Mouse (Mus musculus) hindbrain, embryonic 11.5 days (tissue): ENCODE measurements around the gene Zpr1. TPM values are rescaled to one million over a fixed set of nuclear protein-coding genes. Genes with fewer than 3 reads are reported as not detected.
A peak's percentile ranks its signal among the peaks of the same experiment; 100 is the strongest.

Source experiments
- ATAC-seq: fragments of 200-750 bp; cut with Nextera tagmentation; 2 replicates; pipeline ENCODE4 v1.8.0; 2017; ENCODE audit warnings: mild to moderate bottlenecking, moderate TSS enrichment, moderate library complexity; ENCODE audit not compliant: low FRiP score
- DNase-seq: peaks from one replicate; pipeline ENCODE4 v3.0.0-alpha.2; 2015; ENCODE audit warnings: low spot score
- H3K27ac ChIP-seq: fragments of 300-500 bp; sonication (generic); 2 replicates; pipeline ENCODE4 v1.5.1; 2014; ENCODE audit warnings: mild to moderate bottlenecking, low read depth, low read length
- H3K27me3 ChIP-seq: fragments of 300-500 bp; sonication (generic); 2 replicates; pipeline ENCODE4 v1.6.1; 2014; ENCODE audit warnings: mild to moderate bottlenecking, low read length, moderate library complexity, mixed read lengths; ENCODE audit not compliant: control insufficient read depth, insufficient read depth
- H3K36me3 ChIP-seq: fragments of 300-500 bp; sonication (generic); 2 replicates; pipeline ENCODE4 v1.6.1; 2014; ENCODE audit warnings: mild to moderate bottlenecking, low read length, moderate library complexity, mixed read lengths; ENCODE audit not compliant: control insufficient read depth, insufficient read depth
- H3K4me1 ChIP-seq: fragments of 300-500 bp; sonication (generic); replicated peaks from 2 replicates; pipeline ENCODE4 v1.6.1; 2014; ENCODE audit warnings: low read length, mixed read lengths; ENCODE audit not compliant: control insufficient read depth, insufficient read depth
- H3K4me2 ChIP-seq: fragments of 300-500 bp; sonication (generic); replicated peaks from 2 replicates; pipeline ENCODE4 v1.6.1; 2014; ENCODE audit warnings: mild to moderate bottlenecking, low read depth, low read length
- H3K4me3 ChIP-seq: fragments of 300-500 bp; sonication (generic); 2 replicates; pipeline ENCODE4 v1.5.1; 2014; ENCODE audit warnings: low read depth, low read length
- H3K9ac ChIP-seq: fragments of 300-500 bp; sonication (generic); 2 replicates; pipeline ENCODE4 v1.6.1; 2014; ENCODE audit warnings: low read depth, low read length
- H3K9me3 ChIP-seq: fragments of 300-500 bp; sonication (generic); 2 replicates; pipeline ENCODE4 v1.6.1; 2016; ENCODE audit warnings: low read length; ENCODE audit not compliant: control insufficient read depth
- WGBS: fragments of 180-500 bp; shearing (Covaris S2); extraction: QIAGEN DNeasy Blood & Tissue Kit; methylation state at CpG from one replicate; pipeline ENCODE4 v1.1.7; 2014; 5-methylcytosine and 5-hydroxymethylcytosine counted together
- polyA plus RNA-seq: library from polyadenylated mRNA; unstranded; fragments of >200 nt; fragmentation: Nextera tagmentation; extraction: Ambion mirVana; gene quantifications from 2 replicates; pipeline ENCODE4 v1.2.1, GENCODE M21; 2014

The Zpr1 gene
- polyA plus RNA-seq, 1 experiment from 2014 or later = 65.7 TPM

GRCm38 (mm10) chr9:46274494-46274893 lies 1.6 kb downstream of the Zpr1 start:
- Histone ChIP-seq H3K4me1 (0 out of 2 replicates have a peak, but pooled peaks cover 2% of the 10 kb centered on the region), H3K4me3 (no peak overlapping the region), H3K9me3 (no peaks in the 10 kb centered on the region), H3K27ac (no peak overlapping the region), H3K9ac (no peak overlapping the region), H3K36me3 (0 out of 2 replicates have a peak, but pooled peaks cover 6% of the 10 kb centered on the region), H3K27me3 (peaks cover 10% of the 10 kb centered on the region), H3K4me2 (no peak overlapping the region)
- no peak for ATAC-seq
- 94% methylated on average over 9 of the region's 9 CpGs for WGBS
- no peak for DNase-seq

GRCm38 (mm10) chr9:46282631-46283436 lies 10.0 kb downstream of the Zpr1 start, which contains the start of gene Bud13:
TSS of gene Bud13 (plus strand) at chr9:46283008.
- Histone ChIP-seq H3K4me2 (peak within 1 kb of the TSS; percentile 62), H3K27ac (peak within 1 kb of the TSS; percentile 72), H3K9ac (peak within 1 kb of the TSS; percentile 91), H3K36me3 (0 out of 2 replicates have a peak, but pooled peaks cover 5% of the 10 kb centered on the region), H3K27me3 (no peaks in the 10 kb centered on the region), H3K9me3 (no peaks in the 10 kb centered on the region), H3K4me3 (peak within 1 kb of the TSS; percentile 86), H3K4me1 (no peaks in the 10 kb centered on the region; the same call in 1 of the 2 replicates)
- under 1% methylated on average over 55 of the region's 55 CpGs for WGBS
- DNase-seq (peak; percentile 93), ATAC-seq (peak; percentile 91)

- no peak for DNase-seq
- no peak for ATAC-seq
- no peak overlapping the region for H3K4me2 ChIP-seq
- H3K36me3 ChIP-seq = no peaks in the 10 kb centered on the region
- H3K27me3 ChIP-seq = no peaks in the 10 kb centered on the region
- H3K9ac ChIP-seq = no peak overlapping the region
- no peaks in the 10 kb centered on the region for H3K9me3 ChIP-seq
- H3K4me1 ChIP-seq = no peaks in the 10 kb centered on the region
- WGBS = 89% methylated on average over 4 of the region's 4 CpGs
- no peak overlapping the region for H3K4me3 ChIP-seq
- no peak overlapping the region for H3K27ac ChIP-seq
Observed at GRCm38 (mm10) chr9:46298381-46298780, 25.5 kb downstream of the Zpr1 start.

- peak; percentile 79 for DNase-seq
- H3K4me1 ChIP-seq = no peaks in the 10 kb centered on the region
- H3K27me3 ChIP-seq = no peaks in the 10 kb centered on the region
- no peaks in the 10 kb centered on the region for H3K36me3 ChIP-seq
- no peak; the same call in 1 of the 2 replicates for ATAC-seq
- WGBS = 10% methylated on average over 2 of the region's 2 CpGs
- no peaks in the 10 kb centered on the region for H3K9me3 ChIP-seq
- H3K4me3 ChIP-seq = no peak overlapping the region
- H3K9ac ChIP-seq = no peak overlapping the region
- H3K27ac ChIP-seq = no peak overlapping the region
- no peak overlapping the region for H3K4me2 ChIP-seq
Observed at GRCm38 (mm10) chr9:46302142-46302541, 29.3 kb downstream of the Zpr1 start.

GRCm38 (mm10) chr9:46309121-46309520 lies 36.3 kb downstream of the Zpr1 start:
- Histone ChIP-seq H3K36me3 (no peaks in the 10 kb centered on the region), H3K4me1 (no peaks in the 10 kb centered on the region), H3K27ac (no peak overlapping the region), H3K4me3 (no peak overlapping the region), H3K4me2 (no peak overlapping the region), H3K9me3 (no peaks in the 10 kb centered on the region), H3K9ac (no peak overlapping the region), H3K27me3 (no peaks in the 10 kb centered on the region)
- ATAC-seq (no peak), DNase-seq (peak; percentile 33)
- 14% methylated on average over 7 of the region's 7 CpGs for WGBS

- H3K4me1 ChIP-seq = peaks cover 13% of the 10 kb centered on the region
- no peak overlapping the region for H3K27ac ChIP-seq
- no peaks in the 10 kb centered on the region for H3K9me3 ChIP-seq
- WGBS = 7% methylated on average over 4 of the region's 4 CpGs
- peak; percentile 66 for ATAC-seq
- no peak overlapping the region for H3K4me2 ChIP-seq
- no peak overlapping the region for H3K4me3 ChIP-seq
- H3K27me3 ChIP-seq = no peaks in the 10 kb centered on the region
- H3K36me3 ChIP-seq = no peaks in the 10 kb centered on the region
- DNase-seq = peak; percentile 87
- H3K9ac ChIP-seq = no peak overlapping the region
Observed at GRCm38 (mm10) chr9:46314507-46314906, 41.6 kb downstream of the Zpr1 start.

- no peak for DNase-seq
- H3K36me3 ChIP-seq = no peaks in the 10 kb centered on the region
- H3K27ac ChIP-seq = no peak overlapping the region
- peaks cover 13% of the 10 kb centered on the region for H3K4me1 ChIP-seq
- no peak overlapping the region for H3K4me2 ChIP-seq
- no peaks in the 10 kb centered on the region; the same call in 1 of the 2 replicates for H3K9me3 ChIP-seq
- H3K9ac ChIP-seq = no peak overlapping the region
- peak; percentile 25; the same call in 1 of the 2 replicates for ATAC-seq
- H3K4me3 ChIP-seq = no peak overlapping the region
- H3K27me3 ChIP-seq = no peaks in the 10 kb centered on the region
- WGBS = 49% methylated on average over 2 of the region's 2 CpGs
Observed at GRCm38 (mm10) chr9:46314921-46315320, 42.1 kb downstream of the Zpr1 start.

GRCm38 (mm10) chr9:46315807-46316365 lies 43.0 kb downstream of the Zpr1 start:
- WGBS = 29% methylated on average over 11 of the region's 11 CpGs
- Histone ChIP-seq H3K4me3 (no peak overlapping the region), H3K9me3 (no peaks in the 10 kb centered on the region; the same call in 1 of the 2 replicates), H3K4me1 (peaks cover 13% of the 10 kb centered on the region), H3K9ac (0 out of 2 replicates have a peak overlapping the region, but pooled peaks have one; percentile 4), H3K36me3 (no peaks in the 10 kb centered on the region), H3K27me3 (no peaks in the 10 kb centered on the region), H3K27ac (0 out of 2 replicates have a peak overlapping the region, but pooled peaks have one; percentile 33), H3K4me2 (no peak overlapping the region)
- DNase-seq = no peak
- ATAC-seq = 0 out of 2 replicates have a peak, but pooled peaks have one; percentile 30
